Mouse (Mus musculus): ENCODE measurements around the gene Frmd5. TPM values are rescaled to one million over a fixed set of nuclear protein-coding genes. Genes with fewer than 3 reads are reported as not detected.

Gene Frmd5
- polyA plus RNA-seq, 1 experiment from 2014 or later: 0.78 TPM

- Histone ChIP-seq H3K27me3 (no peaks in the 10 kb centered on the region), H3K4me3 (no peak overlapping the region), H3K36me3 (no peaks in the 10 kb centered on the region), H3K4me2 (no peak overlapping the region), H3K4me1 (peaks cover 16% of the 10 kb centered on the region), H3K27ac (no peak overlapping the region), H3K9me3 (no peaks in the 10 kb centered on the region), H3K9ac (no peak overlapping the region)
- ATAC-seq (ENCODE audit: insufficient number of reproducible peaks, low FRiP score, low TSS enrichment, low read depth): no peak
- WGBS: 46% methylated on average over 5 of the region's 5 CpGs
Measured at GRCm38 (mm10) chr2:121584705-121585104, 222.2 kb downstream of the Frmd5 start.

GRCm38 (mm10) chr2:121583468-121584116, 223.3 kb downstream of the Frmd5 start:
- H3K4me1 ChIP-seq: peaks cover 12% of the 10 kb centered on the region
- H3K27ac ChIP-seq: no peak overlapping the region
- no peaks in the 10 kb centered on the region for H3K9me3 ChIP-seq
- H3K4me3 ChIP-seq: no peak overlapping the region
- H3K4me2 ChIP-seq: no peak overlapping the region
- ATAC-seq (ENCODE audit: insufficient number of reproducible peaks, low FRiP score, low TSS enrichment, low read depth): no peak
- H3K9ac ChIP-seq: no peak overlapping the region
- WGBS: 57% methylated on average over 13 of the region's 13 CpGs
- no peaks in the 10 kb centered on the region for H3K27me3 ChIP-seq
- H3K36me3 ChIP-seq: no peaks in the 10 kb centered on the region

- Histone ChIP-seq H3K36me3 (no peaks in the 10 kb centered on the region), H3K27ac (no peak overlapping the region), H3K27me3 (no peaks in the 10 kb centered on the region), H3K9ac (no peak overlapping the region), H3K9me3 (no peaks in the 10 kb centered on the region), H3K4me3 (no peak overlapping the region), H3K4me1 (peaks cover 5% of the 10 kb centered on the region), H3K4me2 (no peak overlapping the region)
- ATAC-seq (ENCODE audit: insufficient number of reproducible peaks, low FRiP score, low TSS enrichment, low read depth): no peak
- WGBS: 80% methylated on average over 13 of the region's 13 CpGs
Measured at GRCm38 (mm10) chr2:121582809-121583376, 224.0 kb downstream of the Frmd5 start.

GRCm38 (mm10) chr2:121575741-121576201, 231.1 kb downstream of the Frmd5 start:
- Histone ChIP-seq H3K9me3 (no peaks in the 10 kb centered on the region), H3K36me3 (no peaks in the 10 kb centered on the region), H3K27ac (no peak overlapping the region), H3K9ac (no peak overlapping the region), H3K4me2 (no peak overlapping the region), H3K4me1 (peaks cover 10% of the 10 kb centered on the region; the same call in 1 of the 2 replicates), H3K27me3 (0 out of 2 replicates have a peak, but pooled peaks cover 3% of the 10 kb centered on the region), H3K4me3 (no peak overlapping the region)
- ATAC-seq (ENCODE audit: insufficient number of reproducible peaks, low FRiP score, low TSS enrichment, low read depth): no peak
- WGBS: 46% methylated on average over 8 of the region's 8 CpGs

- no peaks in the 10 kb centered on the region for H3K9me3 ChIP-seq
- WGBS: 57% methylated on average over 9 of the region's 9 CpGs
- no peak overlapping the region for H3K9ac ChIP-seq
- no peak overlapping the region for H3K4me2 ChIP-seq
- H3K4me1 ChIP-seq: peaks cover 10% of the 10 kb centered on the region; the same call in 1 of the 2 replicates
- 0 out of 2 replicates have a peak, but pooled peaks cover 3% of the 10 kb centered on the region for H3K27me3 ChIP-seq
- ATAC-seq (ENCODE audit: insufficient number of reproducible peaks, low FRiP score, low TSS enrichment, low read depth): no peak
- no peaks in the 10 kb centered on the region for H3K36me3 ChIP-seq
- no peak overlapping the region for H3K4me3 ChIP-seq
- no peak overlapping the region for H3K27ac ChIP-seq
Measured at GRCm38 (mm10) chr2:121574066-121574630, 232.7 kb downstream of the Frmd5 start.

GRCm38 (mm10) chr2:121571780-121572179, 235.1 kb downstream of the Frmd5 start:
- Histone ChIP-seq H3K4me2 (no peak overlapping the region), H3K9me3 (no peaks in the 10 kb centered on the region), H3K36me3 (no peaks in the 10 kb centered on the region), H3K27me3 (0 out of 2 replicates have a peak, but pooled peaks cover 3% of the 10 kb centered on the region), H3K9ac (no peak overlapping the region), H3K27ac (no peak overlapping the region), H3K4me3 (no peak overlapping the region), H3K4me1 (peaks cover 10% of the 10 kb centered on the region; the same call in 1 of the 2 replicates)
- WGBS: 13% methylated on average over 7 of the region's 7 CpGs
- no peak for ATAC-seq (ENCODE audit: insufficient number of reproducible peaks, low FRiP score, low TSS enrichment, low read depth)

- H3K27ac ChIP-seq: no peak overlapping the region
- 75% methylated on average over 8 of the region's 8 CpGs for WGBS
- H3K9me3 ChIP-seq: no peaks in the 10 kb centered on the region
- no peaks in the 10 kb centered on the region for H3K36me3 ChIP-seq
- H3K27me3 ChIP-seq: 0 out of 2 replicates have a peak, but pooled peaks cover 3% of the 10 kb centered on the region
- no peak overlapping the region for H3K9ac ChIP-seq
- H3K4me2 ChIP-seq: no peak overlapping the region
- no peak overlapping the region for H3K4me3 ChIP-seq
- no peak for ATAC-seq (ENCODE audit: insufficient number of reproducible peaks, low FRiP score, low TSS enrichment, low read depth)
- H3K4me1 ChIP-seq: peaks cover 10% of the 10 kb centered on the region; the same call in 1 of the 2 replicates
Measured at GRCm38 (mm10) chr2:121570999-121571655, 235.8 kb downstream of the Frmd5 start.

GRCm38 (mm10) chr2:121570049-121570448, 236.8 kb downstream of the Frmd5 start:
- H3K27me3 ChIP-seq: 0 out of 2 replicates have a peak, but pooled peaks cover 3% of the 10 kb centered on the region
- H3K9me3 ChIP-seq: no peaks in the 10 kb centered on the region
- H3K4me2 ChIP-seq: no peak overlapping the region
- WGBS: 86% methylated on average over 3 of the region's 3 CpGs
- no peak overlapping the region for H3K27ac ChIP-seq
- H3K4me3 ChIP-seq: no peak overlapping the region
- peaks cover 10% of the 10 kb centered on the region; the same call in 1 of the 2 replicates for H3K4me1 ChIP-seq
- H3K36me3 ChIP-seq: no peaks in the 10 kb centered on the region
- no peak for ATAC-seq (ENCODE audit: insufficient number of reproducible peaks, low FRiP score, low TSS enrichment, low read depth)
- no peak overlapping the region for H3K9ac ChIP-seq

GRCm38 (mm10) chr2:121565911-121566310, 241.0 kb downstream of the Frmd5 start:
- WGBS: 36% methylated on average over 5 of the region's 5 CpGs
- no peaks in the 10 kb centered on the region for H3K27me3 ChIP-seq
- H3K9me3 ChIP-seq: no peaks in the 10 kb centered on the region
- no peak overlapping the region for H3K27ac ChIP-seq
- ATAC-seq (ENCODE audit: insufficient number of reproducible peaks, low FRiP score, low TSS enrichment, low read depth): no peak
- no peaks in the 10 kb centered on the region for H3K4me1 ChIP-seq
- no peak overlapping the region for H3K4me3 ChIP-seq
- H3K36me3 ChIP-seq: no peaks in the 10 kb centered on the region
- H3K9ac ChIP-seq: no peak overlapping the region
- H3K4me2 ChIP-seq: no peak overlapping the region

GRCm38 (mm10) chr2:121563117-121563516, 243.8 kb downstream of the Frmd5 start:
- ATAC-seq (ENCODE audit: insufficient number of reproducible peaks, low FRiP score, low TSS enrichment, low read depth): no peak
- no peaks in the 10 kb centered on the region for H3K4me1 ChIP-seq
- H3K9me3 ChIP-seq: no peaks in the 10 kb centered on the region
- WGBS: 89% methylated on average over 3 of the region's 3 CpGs
- no peak overlapping the region for H3K4me2 ChIP-seq
- H3K4me3 ChIP-seq: no peak overlapping the region
- H3K27ac ChIP-seq: no peak overlapping the region
- no peaks in the 10 kb centered on the region for H3K36me3 ChIP-seq
- H3K27me3 ChIP-seq: no peaks in the 10 kb centered on the region
- H3K9ac ChIP-seq: no peak overlapping the region

GRCm38 (mm10) chr2:121551271-121551670, 255.6 kb downstream of the Frmd5 start:
- ATAC-seq (ENCODE audit: insufficient number of reproducible peaks, low FRiP score, low TSS enrichment, low read depth): no peak
- no peak overlapping the region for H3K27ac ChIP-seq
- no peak overlapping the region for H3K4me3 ChIP-seq
- H3K4me1 ChIP-seq: no peaks in the 10 kb centered on the region
- no peak overlapping the region for H3K4me2 ChIP-seq
- H3K9me3 ChIP-seq: no peaks in the 10 kb centered on the region
- no peaks in the 10 kb centered on the region for H3K27me3 ChIP-seq
- WGBS: 71% methylated on average over 8 of the region's 8 CpGs
- no peaks in the 10 kb centered on the region; the same call in 1 of the 2 replicates for H3K36me3 ChIP-seq
- no peak overlapping the region for H3K9ac ChIP-seq

GRCm38 (mm10) chr2:121549630-121550029, 257.3 kb downstream of the Frmd5 start:
- Histone ChIP-seq H3K9me3 (no peaks in the 10 kb centered on the region), H3K4me3 (no peak overlapping the region), H3K4me1 (no peaks in the 10 kb centered on the region), H3K4me2 (no peak overlapping the region), H3K36me3 (no peaks in the 10 kb centered on the region; the same call in 1 of the 2 replicates), H3K27me3 (no peaks in the 10 kb centered on the region), H3K27ac (no peak overlapping the region), H3K9ac (no peak overlapping the region)
- ATAC-seq (ENCODE audit: insufficient number of reproducible peaks, low FRiP score, low TSS enrichment, low read depth): no peak
- WGBS: 91% methylated on average over 6 of the region's 6 CpGs
